Mouse (Mus musculus) embryo, embryonic 9.5 days (tissue): ENCODE measurements around the gene Slc17a7.

Experiments
- DNase-seq: peaks from one replicate; pipeline ENCODE4 v3.0.0-alpha.2; 2017; ENCODE audit errors: extremely low spot score

Gene Slc17a7

DNA sequence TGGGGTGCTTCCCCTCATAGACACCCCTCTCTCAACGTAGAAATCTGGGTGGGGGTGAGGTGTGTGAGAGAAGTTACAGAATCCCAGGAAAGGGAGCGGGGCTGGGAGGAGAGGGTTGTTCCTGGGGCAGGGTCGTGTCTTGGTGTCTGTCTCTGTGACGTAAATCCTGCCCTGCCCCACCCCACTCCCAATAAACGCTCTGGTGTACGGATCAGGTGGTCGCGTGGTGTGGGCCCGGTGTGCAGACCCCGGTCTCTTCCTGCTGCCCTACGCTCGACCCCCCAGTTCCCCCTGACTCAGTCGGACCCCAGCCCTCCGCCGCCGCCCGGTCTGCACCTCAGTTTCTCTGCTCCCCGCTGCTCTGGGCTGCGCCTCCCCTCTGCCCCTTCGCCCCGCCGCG is 12.2 kb downstream of the Slc17a7 start:
- no peak for DNase-seq

DNA sequence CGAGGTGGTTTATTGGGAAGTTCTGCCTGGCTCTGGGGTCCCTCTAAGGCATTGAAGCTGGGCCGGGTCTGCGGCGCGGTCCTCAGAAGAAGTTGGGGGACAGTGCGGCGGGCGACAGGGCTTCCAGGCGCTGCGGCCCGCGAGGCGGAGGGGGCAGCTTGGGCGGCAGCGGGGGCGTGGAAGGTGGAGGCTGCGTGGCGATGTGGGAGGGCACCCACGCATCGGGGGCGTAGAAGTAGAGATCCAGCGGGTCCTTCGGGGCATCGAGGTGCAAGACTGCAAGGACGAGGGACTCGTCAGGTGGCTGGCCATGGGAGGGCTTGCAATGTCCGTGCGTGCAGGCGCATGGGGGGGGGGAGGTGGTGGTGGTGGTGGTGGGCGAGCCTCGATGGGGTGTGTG is 12.6 kb downstream of the Slc17a7 start:
- no peak for DNase-seq

DNA sequence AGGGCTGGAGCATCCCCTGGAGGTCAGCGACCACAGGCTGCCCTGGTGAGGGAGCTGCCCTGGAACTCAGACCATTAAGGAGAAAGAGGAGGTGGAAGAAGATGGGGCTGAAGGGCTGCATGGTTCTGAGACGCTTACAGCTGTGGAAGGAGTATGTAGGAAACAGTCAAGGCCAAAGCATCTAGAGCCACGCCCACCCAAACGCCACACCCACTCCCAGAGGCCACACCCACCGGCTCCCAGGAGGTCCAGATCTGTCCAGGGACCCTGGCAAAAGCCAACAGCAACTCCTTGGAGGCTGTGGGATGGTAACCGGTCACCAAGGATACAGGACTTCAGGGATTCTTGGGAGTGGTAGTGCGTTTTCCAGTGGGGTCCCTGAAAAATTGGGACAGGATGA is 14.8 kb downstream of the Slc17a7 start:
- DNase-seq: no peak

DNA sequence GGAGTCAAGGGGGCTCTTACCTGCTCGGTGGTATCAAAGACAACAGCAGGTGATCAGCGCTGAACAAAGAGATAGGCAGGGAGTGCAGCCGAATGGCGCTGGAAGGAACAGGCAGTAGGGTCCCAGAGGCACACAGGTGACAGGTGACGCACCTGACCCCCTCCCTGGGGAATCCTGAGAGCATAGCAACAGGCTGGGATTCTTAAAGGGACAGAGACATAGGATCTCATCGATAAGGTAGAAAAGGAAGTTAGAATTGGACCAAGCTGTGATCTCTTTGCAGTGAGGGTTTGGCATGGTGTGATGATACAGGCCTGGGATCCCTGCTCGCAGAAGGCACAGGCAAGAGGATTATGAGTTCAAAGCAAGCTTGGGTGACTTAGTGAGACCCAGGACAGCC is 15.7 kb downstream of the Slc17a7 start, which contains the start of gene Gfy:
TSS of gene Gfy (minus strand) at position 101 of the 400 bp plus-strand sequence.
- no peak for DNase-seq

DNA sequence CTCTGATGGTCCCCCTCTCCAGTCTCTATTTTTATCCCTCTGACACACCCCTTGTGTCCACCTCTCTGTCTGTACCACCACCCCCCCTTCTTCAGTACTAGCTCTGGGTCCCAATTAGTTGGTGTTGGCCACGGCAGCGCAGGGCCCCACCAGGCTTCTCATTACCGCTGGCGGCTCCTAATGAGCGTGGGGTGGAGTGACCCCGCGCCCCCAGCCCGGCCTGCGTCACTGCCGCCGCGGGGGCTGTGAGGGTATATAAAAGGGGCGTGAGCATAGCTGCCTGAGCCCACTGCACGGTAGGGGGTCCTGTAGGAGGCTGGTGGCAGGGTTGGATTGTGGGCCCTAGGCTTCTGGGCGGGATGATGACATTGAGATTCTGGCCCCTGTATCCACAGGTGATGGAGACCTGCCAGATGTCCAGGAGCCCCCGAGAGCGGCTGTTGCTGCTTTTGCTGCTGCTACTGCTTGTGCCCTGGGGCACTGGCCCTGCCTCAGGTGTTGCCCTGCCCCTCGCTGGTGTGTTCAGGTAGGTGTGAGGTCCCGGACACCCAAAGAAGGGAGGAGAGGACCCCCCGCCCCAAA is 17.2 kb downstream of the Slc17a7 start, which contains the start of gene Pth2:
TSS of gene Pth2 (plus strand) at position 100 of the 582 bp plus-strand sequence.
- no peak for DNase-seq

DNA sequence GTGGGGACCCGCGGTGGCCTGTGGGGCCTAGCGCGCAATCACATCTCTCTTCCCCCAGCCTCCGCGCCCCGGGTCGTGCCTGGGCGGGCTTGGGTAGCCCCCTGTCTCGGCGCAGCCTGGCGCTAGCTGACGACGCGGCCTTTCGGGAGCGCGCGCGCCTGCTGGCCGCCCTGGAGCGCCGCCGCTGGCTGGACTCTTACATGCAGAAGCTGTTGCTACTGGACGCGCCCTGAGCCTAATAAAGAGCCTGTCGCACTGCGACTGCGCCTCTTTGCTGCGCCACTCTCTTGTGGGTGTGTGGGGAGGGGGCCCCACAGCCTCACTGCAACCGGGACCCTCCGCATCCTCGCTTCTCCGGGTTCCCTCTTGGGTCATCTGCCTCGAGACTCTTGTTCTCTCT is 17.8 kb downstream of the Slc17a7 start:
- no peak for DNase-seq

DNA sequence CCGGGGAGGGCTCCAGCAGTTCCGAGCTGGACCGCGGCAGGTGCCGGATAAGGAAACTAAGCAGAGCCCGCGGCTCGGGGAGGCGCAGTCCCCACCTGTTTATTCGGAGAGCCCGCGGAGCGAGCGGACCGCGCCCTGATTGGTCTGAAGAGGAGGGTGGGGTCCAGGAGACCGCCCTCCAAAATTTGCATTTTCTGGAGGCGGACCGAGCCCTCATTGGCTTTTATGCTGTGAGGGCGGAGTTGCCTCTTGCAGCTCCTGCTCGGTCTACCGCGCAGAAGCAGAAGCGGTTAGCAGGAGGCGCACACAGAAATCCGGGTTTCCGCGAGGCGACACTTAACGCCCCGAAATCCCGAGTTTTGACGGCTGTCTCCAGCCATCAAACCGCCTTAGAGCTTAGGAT is 18.5 kb downstream of the Slc17a7 start:
- peak; percentile 86 for DNase-seq

DNA sequence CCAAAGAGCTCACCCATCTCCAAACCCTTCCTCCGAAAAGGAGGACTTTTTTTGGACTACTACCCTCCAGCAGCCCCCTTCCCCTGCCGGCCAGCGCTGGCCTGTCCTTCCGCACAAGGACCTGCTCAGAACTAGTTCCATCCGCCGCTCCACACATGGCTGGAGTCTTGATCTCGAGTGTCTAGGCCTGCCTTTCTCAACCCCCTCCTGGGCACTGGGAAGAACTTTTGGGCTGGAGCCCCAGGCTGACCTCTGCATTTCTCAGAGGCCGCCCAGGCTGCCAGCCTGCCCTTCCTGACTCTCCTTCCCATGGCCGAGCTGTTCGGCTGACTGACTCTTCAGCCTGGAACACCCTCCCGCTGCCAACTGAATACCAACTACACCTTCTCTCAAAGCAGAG is 18.9 kb downstream of the Slc17a7 start:
- DNase-seq: no peak

DNA sequence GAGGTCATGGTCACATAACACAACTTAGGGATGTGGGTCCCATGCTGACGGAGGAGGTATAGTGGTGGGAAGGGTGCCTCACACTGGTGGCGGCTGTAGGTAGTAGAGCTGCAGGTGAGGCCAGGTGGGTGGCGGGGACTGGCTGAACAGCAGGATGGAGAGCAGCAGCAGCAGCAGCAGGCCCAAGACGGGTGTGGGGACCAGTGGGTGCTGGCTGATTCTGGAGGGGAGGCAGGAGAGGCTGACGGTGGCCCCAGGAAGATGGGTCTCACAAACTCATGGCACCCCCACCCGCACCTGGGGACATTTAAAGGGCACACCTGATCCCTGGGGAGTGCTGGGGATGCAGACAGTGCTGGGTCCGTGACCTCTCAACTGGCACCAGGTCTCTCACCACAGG is 19.9 kb downstream of the Slc17a7 start:
- no peak for DNase-seq

DNA sequence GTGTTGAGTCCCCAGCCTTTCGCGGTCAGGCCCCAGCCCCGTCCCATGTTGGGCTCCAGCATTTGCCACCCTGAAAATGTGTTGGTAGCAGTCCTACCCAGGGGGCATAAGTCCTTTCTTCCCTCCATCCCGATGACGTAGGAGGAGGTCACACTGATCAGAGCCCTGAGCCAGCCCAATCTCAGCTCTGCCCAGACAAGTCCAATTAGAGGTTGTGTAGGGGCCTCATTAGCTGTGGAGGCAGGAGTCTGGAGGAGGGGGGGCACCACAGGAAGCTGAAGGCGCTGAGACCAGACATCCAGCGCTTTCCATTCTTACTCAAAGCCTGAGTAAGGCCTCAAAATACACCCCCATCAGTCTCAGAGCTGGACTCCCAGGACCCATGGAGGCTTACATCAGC is 22.2 kb downstream of the Slc17a7 start:
- DNase-seq: no peak

DNA sequence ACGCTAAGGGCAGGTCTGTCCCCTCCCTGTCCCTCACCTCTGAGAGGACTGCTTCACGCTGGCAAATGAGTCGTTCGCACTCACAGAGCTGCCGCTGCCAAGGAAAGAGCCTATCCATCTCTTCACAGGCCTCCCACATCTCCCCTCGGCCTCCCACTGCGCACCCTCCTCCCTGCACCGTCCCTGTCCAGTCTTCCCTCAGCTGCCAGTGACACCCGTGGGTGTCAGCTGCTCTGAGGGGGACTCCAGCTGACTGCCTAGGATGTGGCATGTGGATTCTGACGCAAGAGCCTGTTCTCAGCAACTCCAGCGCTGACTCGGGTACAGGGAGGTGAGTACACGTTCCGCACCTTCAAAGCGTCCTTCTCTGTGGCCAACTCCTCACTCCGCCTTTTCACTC is 25.9 kb downstream of the Slc17a7 start:
- DNase-seq: no peak

DNA sequence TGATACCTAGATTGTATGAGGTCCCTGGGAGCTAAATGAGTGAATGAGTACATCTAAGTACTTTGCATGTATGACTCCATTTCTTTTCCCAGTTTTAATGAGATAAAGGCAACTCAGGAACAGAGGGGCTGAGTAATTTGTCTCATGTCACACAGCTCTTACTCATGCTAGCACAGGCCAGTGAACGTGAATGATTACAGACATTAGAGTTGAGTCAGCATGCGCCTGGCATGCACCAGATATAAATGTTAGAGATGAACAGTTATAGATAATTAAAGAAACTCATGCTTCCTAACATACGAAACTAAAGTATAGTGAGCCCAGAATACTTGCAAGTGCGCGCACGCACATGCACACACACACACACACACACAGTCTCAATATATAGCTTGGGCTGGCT is 26.4 kb downstream of the Slc17a7 start:
- no peak for DNase-seq

DNA sequence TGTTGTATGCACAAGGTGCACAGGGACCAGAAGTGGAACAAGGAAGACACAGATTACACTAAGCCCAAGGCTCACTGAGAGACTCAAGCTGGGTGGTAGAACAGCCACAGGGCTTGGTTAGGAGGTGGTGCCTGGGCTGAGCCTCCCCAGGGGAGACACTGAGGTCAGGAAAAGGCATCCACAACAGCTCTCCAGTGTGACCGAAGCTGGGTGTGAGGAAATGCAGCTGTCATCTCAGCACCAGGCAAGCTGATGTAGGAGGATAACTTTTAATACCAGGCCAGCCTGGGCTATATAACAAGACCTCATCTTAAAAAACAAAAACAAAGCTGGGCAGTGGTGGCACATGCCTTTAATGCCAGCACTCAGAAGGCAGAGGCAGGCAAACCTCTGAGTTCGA is 27.4 kb downstream of the Slc17a7 start:
- no peak for DNase-seq

DNA sequence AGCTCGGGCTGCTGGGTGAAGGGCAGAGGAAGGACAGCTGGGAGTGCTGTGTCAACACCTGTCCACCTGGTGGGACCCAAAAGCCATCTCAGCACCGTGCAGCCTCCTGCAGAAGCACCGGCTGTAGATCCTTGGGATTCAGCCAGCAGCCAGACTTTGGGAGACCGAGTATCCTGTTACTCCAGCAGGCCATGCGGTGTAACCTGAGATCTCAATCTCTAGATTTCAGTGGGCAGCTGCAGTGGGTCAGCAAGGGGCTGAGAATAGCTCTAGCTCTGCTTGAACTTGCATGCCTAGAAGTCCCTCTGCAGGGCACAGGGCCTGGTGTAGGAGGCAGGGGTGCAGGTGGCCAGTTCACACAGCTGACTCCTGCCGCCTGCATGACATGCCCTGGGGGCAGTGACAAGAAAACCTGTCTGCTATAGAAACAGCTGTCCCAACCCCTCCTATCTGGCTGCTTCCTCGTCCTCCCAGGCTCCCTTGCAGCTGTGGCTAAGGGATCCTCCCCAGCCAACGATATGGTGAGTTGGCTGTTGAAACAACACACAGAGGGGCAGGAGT is 28.1 kb downstream of the Slc17a7 start:
- DNase-seq: peak; percentile 53

DNA sequence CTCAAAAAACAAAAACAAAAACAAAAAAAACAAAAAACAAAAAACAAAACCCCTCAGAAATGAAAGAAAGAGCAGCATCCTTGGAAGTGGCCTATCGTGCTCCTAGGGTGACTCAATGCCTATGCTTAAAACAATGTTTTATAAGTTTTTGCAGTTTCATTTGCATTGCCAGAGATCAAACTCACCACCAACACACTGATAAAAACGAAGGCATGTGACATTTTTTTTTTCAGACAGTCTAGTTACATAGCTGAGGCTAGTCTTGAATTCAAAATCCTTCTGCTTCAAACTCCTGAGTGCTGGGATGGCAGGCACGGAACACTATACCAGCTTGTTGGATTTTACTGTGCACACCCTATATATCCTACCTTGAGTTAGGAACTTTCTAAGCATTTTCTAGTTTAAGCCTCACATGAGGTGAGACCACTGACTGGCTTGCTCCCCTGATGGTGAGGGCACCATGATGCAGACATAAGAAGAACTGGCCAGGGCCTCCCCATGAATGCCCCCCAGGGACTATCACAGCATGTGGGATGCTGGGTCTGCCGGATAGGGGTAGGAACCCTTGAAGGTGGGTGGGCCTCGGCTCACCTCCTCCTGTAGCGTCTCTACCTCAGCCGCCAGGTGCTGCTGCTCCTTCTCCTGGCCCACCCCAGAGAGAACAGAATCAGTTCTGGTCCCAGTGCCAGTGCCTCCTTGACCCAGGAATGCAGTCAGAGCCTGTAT is 29.0 kb downstream of the Slc17a7 start:
- DNase-seq: no peak

DNA sequence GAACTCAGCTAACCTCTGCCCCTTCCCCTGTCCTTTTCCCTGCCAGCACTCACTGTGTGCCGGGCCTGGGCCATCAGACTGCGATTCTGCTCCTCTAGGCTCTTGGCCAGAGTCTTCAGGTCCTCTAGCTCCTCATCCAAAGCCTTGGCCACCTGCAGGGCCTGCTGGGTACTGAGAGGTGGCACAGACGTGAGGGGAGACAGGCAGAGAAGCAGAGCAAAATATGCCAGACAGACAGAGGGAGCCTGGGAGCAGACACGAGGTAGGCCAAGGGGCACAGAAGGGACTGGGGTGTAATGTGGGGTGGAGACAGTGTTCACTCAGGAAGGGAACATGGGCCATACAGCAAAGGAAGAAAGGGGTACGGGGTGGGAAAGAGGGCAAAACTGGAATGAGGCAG is 29.7 kb downstream of the Slc17a7 start:
- no peak for DNase-seq

DNA sequence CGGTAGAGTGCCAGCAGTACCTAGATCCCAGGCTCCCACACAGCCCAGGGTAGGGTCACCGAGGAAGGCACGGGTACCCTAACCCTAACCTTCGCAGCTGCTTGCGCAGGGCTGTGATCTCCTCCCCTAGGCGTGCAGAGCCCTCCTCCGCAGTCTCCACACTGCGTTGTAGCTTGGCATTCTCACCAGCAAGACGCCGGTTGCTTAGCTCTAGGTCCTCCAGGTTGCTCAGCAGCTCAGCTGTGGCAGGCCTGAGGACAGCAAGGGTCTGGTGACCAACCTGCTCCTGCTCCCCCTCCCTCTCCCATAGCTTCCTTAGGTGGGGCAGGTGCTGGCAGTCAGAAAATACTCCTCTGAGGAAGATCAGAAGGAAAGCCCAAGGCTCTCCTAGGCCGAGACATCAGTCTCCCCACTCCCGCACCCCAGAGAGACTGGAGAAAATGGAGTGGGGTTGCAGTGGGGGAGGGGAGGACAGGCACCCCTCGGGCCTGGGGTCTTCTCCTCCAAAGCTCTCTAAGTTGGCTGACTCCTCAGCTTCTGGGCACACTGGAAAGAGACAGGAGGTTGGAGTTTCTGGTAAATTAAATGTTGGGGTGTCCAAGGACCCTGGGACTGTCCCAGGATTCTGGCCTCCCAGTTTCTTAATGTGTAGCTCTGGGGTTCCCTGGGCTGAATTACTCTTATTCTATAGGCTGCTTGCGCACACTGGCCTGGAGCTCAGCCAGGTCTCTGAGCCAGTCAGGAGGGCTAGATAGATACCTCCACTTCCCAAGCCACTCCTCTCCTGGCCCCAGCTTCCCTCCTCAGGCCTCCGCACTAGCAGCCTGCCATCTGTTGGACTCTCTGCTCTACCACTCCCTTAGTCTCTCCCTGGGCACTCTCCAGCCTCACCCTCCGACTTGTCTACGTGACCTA is 30.4 kb downstream of the Slc17a7 start:
- DNase-seq: no peak

DNA sequence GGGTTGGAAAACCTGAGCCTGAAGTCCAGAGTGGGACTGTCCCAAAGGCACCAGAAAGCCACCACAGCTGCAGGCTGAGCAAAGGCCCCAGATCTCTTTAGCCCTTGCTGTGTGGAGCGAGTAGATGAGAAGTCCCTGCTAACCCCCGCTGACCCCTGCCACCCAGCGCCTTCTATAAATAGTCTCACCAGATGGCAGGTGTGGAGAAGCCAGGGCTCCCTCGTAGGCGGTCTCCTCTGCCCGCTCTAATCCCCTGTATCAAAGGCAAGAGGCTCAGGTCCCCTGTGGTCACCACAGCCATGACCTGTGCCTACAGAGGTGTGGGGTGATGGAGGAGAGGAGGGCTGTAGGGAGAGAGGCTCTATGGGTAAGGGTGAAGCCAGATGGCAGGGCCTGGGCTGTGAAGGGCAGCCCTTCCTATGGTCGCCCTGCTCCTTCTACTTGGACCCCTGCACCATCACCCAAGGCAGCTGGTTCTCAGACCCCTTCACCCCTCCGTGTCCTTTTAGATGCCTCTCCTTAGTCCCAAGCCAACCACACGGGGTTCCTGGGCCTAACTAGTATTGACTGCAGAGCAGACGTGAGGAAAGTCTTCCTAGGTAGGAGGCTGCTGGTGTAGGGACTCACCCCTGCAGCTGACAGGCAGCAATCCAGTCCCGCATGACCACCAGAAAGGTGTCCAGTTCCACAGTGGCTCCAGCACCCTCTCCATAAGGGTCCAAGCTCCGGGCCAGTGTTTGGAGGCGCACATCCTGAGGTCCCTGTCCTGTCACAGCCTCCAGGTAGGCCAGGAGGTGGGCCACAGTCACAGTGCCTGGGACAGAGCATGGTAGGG is 31.8 kb downstream of the Slc17a7 start:
- no peak for DNase-seq

DNA sequence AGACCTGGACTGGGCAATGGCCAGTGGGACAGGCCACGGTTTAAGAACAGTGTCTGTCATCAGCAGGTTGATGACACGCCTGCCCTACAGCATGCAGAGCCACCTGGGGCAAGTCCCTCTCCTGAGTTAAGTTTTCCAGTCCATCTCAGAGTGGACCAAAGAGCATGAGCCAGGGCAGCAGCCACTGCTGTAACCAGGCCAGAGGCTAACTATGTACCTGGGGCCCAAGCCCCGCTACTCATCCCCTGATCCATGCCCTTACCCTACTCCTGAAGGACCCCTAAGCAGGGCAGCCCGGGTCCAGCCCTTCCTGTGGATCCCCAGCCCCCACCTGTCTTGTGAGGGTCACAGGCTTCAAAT is 32.4 kb downstream of the Slc17a7 start:
- no peak for DNase-seq

DNA sequence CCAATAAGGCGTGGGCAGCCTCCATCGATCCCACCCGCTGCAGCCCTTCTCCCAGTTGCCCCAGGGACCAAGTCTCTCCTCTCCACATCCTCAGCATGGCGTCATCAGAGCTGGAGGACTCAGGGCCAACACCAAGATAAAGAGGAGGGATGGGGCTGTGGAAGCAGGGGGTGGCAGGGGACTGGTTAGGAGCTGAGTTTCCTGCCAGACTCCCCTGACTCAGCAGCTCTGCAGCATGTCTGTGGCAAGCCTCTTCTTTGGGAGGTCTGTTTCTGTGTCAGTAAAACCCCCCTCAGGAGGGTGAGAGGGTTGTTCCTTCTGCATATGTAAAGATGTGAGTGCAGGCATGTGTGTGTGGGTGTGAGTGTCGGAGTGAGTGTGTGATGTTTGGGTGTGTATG is 33.2 kb downstream of the Slc17a7 start:
- no peak for DNase-seq

DNA sequence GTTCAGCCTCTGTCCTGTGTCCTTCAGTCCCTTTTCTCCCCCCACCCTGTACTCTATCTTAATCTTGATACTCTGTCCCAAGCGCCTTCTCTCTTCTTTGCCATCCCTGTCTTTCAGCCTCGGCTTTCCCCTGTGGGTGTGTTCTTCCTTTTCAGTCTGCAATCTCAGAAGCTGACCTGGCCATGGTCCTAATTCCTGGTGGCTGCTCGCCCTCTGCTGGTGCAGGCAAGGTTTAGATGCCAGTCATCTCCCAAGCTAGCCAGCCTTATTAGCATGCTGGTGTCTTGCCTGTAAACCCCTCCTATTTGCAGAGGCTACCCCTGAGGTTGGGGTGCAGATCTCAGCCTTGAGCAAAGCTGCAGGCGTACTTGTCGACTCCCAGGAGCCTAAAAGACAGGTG is 34.7 kb downstream of the Slc17a7 start:
- peak; percentile 73 for DNase-seq

DNA sequence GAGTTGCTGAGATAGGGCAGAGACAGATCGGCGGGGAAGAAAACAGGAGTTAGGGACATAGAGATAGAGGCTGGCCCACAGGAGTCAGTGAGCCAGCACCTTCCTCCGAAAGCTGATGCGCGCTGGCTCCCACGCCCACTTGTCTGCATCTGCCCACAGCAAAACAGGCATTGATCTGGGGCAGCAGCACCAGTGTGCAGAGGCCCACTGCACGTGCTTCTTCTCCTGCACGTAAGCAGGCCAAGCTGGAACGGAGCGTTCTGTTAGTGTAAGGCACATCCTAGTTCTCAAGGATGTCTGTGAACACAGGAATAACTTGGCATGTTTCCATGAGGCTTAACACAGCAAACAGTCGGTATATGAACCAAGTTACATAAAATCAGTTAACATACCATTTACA is 35.2 kb downstream of the Slc17a7 start:
- DNase-seq: no peak
